Mouse (Mus musculus) megakaryocyte, embryonic 14.5 days (primary cell): ENCODE measurements around the gene Dcaf7.

Experiments used
- FLI1 ChIP-seq: IDR thresholded peaks from 2 replicates; pipeline ENCODE4 v1.6.1; 2012; ENCODE audit warnings: low read length, inconsistent platforms, mixed read lengths
- GATA1 ChIP-seq: IDR thresholded peaks from 3 replicates; pipeline ENCODE4 v1.6.1; 2012; ENCODE audit warnings: mixed read lengths, low read length, inconsistent platforms, borderline replicate concordance

- TF ChIP-seq GATA1 (no peak), FLI1 (no peak)
These were observed 24.0 kb upstream of the Dcaf7 start for GRCm38 (mm10) chr11:106012711-106013110.
